Mouse (Mus musculus) kidney, adult 8-10 months (tissue): Measurements from ENCODE around the gene Lgals1.
A peak's percentile ranks its signal among the peaks of the same experiment; 100 is the strongest.

Source experiments
- DNase-seq, 2 experiments: peaks; one replicate each; pipeline ENCODE4 v3.0.0; 2022

Gene Lgals1

DNA sequence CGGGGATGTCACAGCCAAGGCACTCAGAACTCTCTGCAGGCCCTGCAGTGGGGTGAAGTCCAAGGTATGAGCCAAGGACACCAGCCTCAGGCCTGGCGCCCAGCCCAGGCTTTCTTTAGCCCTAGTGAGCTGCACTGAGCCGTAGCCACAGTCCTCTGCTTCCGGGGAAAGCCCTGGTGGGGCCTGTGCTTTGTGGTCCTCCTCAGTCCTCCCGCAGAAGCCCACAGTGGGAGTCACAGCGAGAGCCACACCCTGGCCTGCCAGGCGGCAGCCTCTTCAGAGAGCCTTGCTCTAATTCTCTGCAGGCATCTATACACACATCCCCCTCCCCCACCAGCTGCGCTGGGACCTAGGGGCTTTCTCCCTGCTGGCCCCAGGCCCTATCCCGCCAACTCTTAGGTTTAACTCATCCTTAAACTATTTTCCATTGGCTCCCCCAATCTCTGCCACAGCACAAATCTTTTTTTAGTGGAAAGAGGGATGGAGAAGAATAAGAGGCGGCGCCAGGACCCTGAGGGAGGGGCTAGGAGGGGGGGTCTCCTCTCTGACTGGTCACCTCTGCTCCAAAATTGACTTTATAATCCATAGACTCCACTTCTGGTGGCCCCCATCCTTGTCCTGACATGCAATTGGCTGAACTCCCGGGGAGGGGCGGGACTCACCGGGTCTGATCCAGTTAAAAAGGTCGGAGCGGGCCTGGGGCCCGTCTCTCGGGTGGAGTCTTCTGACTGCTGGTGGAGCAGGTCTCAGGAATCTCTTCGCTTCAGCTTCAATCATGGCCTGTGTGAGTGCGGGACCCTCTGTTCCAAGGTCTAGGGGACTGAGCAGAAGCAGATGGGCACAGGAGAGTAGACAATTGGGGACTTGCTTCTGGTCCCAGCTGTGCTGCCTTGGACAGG lies at the start of gene Lgals1:
Lgals1 (plus strand) TSS at position 705 of the 899 bp plus-strand sequence.
- DNase-seq, result peak; percentile 94 to 95

DNA sequence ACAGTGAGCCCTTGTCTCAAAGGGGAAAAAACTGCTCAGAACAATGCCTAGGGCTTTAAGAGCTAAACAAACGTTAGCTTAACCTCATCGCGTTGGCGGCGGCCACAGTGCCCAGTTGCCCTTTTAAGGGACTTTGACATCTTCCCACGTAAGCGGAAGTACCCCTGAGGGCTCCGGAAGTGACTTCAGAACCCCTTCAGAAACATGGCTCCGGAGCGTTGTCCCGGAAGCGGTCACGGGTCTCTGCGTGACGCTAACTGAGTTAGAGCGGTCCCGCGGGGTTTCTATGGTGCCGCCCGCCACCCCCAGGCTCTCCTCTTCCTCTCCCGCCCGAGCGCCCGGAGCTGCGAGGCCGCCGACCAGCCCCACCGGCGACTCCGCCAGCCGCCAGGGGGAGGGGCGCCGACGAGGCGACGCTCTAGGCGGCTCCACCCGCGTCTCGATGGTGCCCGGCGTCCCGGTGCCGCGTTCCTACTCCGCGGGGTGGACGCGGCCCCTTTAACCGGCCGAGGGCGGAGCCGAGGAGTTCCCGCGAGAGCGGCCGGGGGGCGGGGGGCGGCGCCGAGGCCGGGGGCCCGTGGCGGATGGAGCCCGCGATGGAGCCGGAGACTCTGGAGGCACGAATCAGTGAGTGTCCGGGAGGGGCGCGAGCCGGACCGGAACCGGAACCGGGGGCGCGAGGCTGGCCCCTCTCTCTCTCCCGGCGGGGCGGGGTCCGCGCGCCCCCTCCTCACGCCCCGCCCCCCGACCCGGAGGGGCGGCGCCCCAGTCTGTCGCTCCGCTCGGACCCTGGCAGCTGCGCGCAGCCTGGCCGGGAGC lies 49.3 kb upstream of the Lgals1 start, which contains the start of gene Gga1:
Gga1 (plus strand) TSS at position 200 of the 819 bp plus-strand sequence.
- peak; percentile 96 to 97 for DNase-seq

DNA sequence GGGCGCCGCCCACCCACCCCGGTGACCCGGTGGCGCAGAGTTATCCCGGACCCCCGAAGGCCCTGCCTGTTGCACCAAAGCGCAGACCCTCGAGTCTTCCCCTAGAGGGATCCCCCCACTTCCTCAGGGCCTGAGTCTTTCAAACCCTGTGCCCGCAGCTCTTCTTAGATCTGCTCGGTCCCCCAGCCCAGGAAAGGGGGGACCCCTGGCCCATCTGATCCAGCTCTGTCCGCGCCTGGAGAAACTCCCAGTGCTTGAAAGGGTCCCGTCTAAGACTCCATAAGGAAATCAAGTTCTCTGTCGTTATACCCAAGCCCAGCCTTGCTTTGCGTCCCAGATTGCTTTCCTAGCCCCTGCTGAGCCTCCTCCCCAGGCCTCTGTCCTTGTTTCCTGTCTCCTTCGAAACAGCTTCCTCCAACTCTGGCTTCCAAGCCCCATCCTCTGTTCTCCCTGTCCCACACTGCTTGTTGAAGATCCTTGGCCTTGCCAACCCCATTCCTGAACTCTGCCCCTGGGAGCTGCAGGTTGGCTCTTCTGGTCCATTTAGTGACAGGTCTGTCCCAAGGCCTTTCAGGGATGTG lies 48.6 kb upstream of the Lgals1 start:
- peak; percentile 39 to 40 for DNase-seq

DNA sequence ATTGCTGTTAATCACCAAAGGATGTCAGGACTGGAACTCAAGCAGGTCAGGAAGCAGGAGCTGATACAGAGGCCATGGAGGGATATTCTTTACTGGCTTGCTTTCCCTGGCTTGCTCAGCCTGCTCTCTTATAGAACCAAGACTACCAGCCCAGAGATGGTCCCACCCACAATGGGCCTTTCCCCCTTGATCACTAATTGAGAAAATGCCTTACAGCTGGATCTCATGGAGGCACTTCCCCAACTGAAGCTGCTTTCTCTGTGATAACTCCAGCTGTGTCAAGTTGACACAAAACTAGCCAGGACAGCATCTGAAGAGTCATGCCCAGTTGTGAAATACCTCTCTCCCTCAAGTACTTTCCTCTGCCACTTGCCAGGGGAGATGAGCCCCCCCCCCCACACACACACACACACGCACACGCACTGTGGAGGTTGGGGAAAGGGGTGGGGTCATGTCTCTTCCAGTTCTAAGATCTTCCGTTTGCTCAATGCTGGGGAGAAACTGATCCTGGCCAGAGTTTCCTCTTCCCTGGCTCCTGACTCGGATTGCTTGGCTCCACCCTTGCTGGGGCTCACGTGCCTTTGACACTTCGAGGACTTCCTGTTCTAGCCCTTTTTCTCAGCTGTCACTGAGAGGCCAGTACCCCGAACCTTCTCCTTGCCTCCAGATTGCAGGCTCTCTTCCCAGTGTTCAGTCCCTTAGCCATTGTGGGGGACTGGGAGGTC lies 47.6 kb upstream of the Lgals1 start:
- peak in 1 of 2 experiments; percentile 27 for DNase-seq

DNA sequence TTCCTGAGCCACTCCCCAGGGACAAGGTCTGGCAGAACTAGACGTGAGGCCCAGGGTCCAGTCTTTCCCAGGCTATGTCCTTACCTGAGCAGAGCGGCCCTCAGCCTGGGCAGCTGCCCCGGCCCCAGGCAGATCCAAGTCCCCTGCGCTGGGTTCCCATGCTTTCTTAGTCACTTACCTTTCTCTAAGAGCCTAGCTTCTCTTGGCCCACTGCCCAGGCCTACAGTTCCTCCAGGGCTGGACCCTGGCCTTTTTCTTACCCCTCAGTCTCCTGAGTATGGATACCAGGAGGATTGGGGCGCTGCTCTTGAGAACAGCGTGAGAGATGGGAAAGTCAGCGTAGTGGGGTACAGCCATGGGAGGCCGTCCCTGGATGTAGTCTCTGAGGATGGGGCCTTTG lies 46.1 kb upstream of the Lgals1 start:
- peak in 1 of 2 experiments; percentile 39 for DNase-seq

DNA sequence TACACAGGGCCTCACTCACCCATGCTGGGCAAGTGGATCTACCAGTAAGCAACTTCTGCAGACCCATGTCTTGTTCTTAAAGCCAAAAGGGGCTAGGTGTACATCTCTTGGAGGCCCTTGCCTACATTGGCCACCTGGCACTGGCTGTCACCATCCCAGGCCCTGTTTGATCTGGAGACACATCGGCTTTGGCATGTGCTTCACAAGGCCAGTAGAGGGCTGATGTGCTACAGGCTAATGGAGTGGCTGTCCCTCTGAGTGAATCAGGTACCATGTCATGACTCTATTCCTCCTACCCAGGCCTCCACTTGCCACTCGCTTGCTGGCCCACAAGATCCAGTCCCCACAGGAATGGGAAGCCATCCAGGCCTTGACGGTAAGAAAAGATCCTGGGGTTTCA lies 44.7 kb upstream of the Lgals1 start:
- no peak for DNase-seq

DNA sequence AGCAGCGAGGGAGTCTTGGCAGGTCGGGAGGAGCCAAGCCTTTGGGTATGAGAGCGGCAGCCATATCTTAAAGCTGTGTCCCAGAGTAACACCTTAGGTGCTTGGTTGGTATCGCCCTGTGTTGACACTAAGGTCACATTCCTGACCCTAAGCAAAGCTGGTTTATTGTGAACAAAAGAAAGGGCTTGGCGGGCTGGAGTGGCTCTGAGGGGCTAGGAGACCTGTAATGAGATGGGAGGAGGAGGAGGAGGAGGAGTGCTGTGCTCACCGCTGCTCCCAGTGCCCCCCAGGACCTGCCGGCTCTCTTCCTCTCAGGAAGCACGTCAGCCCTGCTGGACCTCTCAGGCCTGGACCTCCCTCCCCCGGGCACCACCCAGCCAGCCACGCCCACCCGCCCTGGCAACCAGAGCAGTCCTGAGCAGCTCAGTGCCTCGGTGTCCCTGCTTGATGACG lies 37.1 kb upstream of the Lgals1 start:
- no peak for DNase-seq

DNA sequence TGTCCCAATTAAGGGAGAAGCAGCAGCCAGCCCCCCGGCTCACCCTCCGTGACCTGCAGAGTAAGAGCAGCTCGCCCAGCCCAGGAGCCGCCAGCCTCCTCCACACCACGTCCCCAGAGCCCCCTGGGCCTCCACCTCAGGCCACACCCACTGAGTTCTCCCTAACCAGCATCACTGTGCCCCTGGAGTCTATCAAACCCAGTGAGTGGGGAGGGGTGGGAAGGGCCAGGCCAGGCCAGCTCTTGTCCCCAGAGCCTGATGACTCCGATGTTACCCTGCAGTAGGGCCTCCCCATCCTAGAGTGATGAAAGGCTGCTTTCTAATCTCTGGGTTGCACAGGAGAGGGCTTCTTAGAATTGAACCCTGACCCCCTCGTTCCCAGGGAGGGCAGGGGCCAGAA lies 34.1 kb upstream of the Lgals1 start:
- DNase-seq, result no peak

DNA sequence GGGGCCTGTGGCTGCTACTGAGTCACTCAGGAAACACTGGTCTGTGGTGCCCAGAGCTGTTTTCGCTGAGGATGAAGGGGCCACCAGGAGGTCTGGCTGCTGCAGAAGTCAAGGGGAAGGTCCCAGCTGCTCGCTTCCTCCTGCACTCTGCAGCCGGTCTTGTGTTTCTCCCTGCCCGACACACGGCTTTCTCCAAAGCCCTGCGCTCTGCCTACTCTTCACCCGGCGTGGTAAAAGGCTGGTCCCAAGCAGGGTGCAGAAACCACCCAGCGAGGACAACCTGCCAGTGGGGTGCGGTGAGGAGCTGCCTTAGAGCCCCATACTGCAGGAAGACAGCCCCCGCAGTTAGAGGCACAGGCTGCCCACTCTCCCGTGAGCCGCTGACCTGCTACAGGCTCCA lies 31.8 kb upstream of the Lgals1 start:
- no peak for DNase-seq

DNA sequence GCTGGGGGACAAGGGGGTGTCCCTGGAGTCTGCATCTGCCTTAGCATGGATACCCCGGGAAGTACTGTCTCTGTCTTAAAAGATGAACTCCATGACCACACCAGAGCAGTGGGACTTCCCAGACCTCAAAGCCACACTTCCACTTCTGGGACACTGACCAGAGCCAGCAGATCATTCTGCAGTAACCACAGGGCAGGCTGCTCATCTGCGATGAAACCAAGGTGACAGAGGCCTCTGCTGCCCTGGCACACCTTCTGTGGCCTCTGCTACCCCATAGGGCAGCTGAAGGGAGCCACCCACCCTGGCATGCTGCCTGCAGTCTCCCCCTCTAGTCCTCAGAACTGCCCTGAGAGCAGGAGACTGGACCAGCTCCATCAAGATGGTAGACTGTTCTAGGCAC lies 30.8 kb upstream of the Lgals1 start:
- no peak for DNase-seq

DNA sequence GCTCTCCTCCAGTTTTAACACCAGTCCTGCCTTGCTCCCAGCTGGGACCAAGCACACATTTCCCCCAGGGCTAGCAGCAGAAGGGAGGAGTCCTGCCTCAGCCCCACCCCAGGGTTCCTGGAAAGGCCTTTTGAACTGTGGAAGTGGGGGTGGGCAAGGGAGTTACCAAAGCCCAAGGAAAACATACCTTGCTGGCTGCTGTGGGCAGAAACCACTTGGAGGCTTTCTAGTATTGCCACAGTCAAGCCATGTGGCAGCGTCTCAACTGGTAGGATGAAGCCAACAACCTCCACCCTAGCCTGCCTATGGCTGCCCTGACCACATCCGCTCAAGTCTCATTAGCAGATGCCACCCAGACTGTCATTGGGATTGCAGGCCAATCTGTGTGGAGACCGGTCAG lies 30.4 kb upstream of the Lgals1 start:
- DNase-seq, result no peak

DNA sequence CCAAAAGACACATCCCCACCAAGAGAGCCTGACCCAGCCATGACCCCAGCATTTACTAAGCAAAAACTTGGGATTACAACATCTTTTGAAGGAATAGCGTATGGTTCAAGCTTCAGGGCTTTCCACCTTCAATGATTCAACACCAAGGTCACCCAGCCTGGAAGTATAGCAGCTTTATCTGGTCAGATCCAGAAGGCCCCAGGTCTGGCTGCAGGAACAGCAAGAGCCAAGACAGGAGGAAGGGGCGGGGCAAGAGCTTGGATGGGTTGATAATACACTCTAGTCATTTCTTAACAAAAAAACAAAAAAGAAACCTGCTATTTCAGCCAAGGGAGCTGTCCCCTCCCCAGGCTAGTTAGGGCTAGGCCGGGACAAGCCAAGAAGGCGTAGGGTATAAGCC lies 29.0 kb upstream of the Lgals1 start:
- no peak for DNase-seq

DNA sequence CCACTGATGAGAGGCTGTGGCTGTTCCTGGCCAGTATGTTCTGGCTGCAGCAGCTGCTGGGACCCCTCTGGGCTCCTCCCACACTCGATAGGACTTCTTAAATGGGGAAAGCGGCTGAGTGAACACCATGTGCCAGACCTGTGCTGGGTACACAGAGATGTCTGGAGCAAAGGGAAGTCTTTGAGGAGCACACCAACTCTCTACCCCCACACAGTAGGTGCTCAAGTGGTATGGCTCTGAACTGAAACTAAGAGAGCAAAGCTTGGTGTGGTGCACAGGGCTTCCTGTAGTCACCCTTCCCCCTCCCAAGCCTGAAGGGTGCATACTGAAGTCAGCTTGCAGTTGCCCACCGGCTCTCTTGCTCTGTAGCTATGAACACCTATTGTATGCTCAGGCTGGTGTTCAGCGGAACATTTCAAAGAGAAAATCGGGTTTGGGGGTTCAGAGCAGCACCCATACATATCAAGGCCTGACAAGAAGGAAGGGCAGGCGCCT lies 28.0 kb upstream of the Lgals1 start:
- no peak for DNase-seq

DNA sequence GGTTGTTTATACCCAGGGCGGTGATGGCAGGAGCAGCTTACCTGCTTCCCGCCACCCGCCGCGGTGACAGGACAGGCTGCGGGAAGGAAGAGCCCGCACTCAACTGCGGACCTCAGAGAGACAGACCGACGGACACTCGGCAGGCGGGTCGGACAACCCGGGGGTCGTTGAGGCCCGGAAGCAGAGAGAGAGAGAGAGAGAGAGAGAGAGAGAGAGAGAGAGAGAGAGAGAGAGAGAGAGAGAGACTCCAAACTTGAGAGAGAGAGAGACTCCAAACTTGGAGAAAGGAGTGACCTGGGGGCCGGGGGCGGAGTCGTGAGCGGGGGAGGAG lies 27.2 kb upstream of the Lgals1 start, which contains the start of gene Gm49510:
Gm49510 (plus strand) TSS at position 259 of the 331 bp plus-strand sequence.
- no peak for DNase-seq

DNA sequence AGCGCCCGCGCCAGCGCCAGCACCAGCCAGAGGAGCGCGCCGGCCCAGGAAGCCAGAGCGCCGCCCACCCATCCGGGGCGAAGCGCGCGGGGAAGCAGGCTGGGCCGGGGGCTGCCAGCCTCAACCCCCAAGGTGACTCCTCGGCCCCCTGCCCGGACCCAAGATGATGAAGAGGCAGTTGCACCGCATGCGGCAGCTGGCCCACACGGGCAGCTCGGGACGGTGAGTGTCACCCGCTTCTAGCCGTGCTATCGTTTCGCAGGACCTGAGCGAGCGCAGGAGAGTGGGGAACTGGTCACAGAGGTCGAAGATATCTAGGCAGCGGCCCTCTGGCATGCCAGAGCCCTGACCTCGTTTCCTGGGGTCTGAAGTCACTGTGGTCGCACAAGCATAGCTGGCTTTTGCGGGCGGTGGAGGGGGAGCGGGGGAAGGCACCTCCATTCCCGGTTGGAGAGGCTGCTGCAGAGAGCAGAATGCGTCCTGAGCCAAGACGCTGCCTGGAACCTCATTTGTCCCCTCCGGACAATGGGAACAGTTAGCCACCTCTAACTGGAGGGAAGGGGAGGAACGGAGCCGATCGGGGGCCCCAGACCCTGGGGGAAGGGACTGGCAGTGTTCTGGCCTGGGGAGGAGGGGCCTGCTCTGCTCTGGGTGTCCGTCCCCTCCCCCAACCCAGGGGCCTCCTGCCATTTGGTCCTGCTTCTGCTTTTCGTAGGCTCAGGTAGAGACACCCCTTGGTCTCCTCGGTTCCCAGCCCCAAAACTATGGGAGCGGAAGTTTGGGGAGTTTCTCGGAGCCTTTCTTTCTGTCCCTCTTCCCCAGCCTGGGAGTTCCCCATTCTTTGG lies 26.6 kb upstream of the Lgals1 start, which contains the start of gene Sh3bp1:
Sh3bp1 (plus strand) TSS at position 29 of the 845 bp plus-strand sequence.
- peak; percentile 43 to 52 for DNase-seq

DNA sequence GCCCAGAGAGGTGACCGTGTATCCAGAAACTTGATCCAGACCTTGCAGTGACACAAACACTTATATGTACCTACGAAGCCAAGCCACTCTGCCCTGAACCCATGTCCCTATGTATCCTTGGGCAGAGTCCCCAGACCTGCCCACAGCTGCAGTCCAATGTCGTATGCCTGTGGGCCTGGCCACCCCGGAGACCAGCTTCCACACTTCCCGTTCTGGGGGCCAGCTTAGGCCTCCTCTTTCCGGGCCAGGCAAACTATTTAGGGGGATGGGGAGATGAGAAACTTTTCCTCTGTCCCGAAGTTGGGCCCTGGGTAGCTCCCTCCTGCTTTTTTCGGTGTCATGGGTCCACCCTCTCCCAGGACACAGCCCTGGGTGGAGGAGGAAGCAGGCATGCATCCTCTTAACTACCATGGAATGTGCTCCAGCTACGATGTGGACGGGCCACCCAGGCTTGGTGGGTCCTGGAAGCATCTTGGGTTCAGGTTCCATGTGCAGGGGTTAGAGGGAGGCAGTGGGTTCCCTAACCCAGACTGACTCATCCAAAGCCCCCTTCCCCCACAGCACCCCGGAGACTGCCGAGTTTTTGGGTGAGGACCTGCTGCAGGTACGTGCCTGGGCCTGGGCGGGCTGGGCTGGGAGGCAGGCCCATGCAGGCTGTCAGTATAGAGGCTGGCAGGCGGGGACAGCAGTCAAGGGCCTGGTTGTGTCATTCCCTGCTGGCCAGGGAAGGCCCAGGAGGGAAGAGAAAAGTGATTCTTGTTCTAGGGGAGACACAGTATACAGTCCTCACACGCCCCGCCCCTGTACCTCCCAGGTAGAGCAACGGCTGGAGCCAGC lies 25.7 kb upstream of the Lgals1 start:
- no peak for DNase-seq

DNA sequence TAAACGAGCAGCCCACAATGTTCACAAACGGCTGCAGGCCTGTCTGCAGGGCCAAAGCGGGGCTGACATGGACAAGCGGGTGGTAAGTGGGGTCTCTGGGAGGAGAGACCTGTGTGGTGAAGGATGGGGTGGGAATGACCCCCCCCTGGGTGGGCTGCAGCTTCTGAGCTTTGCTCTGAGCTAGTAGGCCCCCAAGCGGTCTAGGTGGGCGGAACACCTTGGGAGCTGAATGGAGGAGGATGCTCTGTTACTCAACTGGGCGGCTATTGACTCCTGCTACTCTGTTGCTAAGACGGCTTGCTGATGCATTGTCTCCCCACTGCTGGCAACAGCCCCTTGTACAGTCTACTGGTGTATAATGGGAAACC lies 25.1 kb upstream of the Lgals1 start:
- DNase-seq, result no peak

DNA sequence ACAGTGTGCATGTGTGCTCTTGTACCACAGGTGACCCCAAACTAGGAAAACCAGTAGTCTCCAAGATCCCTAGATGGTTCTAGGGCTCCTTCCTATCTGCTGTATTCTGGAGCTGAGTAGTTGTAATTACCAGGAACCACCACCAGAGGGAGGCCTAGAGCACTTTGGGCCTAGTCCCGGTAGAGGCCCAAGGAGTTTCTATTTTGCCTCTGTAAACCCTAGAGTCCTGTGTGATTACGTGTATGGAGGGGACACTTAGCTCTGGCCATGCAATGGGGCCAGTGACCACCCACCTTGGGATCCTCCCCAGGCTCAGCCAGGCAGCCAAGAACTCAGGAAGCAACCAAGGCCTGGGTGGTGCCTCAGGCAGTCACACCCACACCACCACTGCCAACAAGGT lies 23.3 kb upstream of the Lgals1 start:
- peak; percentile 74 to 88 for DNase-seq

DNA sequence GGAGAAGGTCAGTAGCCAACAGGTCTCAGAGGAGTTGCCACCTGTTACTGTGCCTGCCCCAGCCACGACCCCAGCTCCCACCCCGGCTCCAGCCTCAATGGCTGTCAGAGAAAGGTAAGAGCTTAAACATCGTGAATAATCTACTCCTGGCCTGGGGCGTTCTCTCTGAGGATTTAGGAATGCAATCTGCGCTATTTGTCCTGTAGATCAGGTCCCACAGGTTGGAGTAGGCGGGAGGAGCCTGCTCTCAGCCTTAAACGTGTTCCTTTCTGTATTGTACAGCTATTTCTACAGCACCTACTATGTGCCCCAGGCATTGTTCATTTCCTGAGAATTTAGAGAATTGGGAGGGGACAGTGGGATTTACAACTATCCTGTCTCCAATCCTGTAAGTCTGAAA lies 18.1 kb upstream of the Lgals1 start:
- DNase-seq, result no peak

DNA sequence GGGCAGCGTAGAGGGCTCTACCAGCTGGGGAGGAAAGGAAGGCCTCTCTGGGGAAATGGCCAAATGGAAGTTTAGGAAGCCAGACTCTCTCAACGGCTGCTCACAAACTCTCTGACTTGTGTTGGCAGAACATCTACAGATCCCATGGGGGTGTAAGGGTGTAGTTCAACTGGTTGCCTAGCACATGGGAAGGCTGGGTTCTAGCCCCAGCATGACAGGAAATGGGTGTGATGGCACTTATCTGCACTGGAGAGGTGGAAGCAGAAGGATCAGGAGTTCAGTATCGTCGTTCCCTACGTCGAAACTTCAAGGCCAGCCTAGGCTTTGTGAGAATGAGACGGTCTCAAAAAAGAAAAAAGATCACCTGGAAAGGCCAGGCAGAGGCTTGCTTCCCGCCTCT lies 17.5 kb upstream of the Lgals1 start:
- no peak for DNase-seq

DNA sequence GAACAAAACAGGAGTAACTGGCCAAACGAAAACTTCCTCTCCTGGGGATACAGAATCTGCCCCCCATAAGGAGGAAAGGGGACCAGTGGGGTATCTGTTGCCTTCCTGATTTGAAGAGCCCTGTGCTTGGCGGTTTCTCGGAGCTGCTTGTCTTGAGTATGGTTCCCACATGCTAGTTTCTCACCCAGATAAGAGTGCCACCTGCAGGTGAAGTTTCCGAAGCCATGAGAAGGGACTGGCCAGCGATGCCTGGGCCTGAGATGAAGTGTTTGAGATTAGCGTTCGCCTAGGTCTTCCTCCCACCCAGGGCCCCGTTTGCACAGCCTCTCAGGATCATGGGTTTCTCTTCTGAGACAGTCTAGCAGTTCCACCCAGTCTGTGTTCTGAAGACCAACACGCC lies 14.5 kb upstream of the Lgals1 start:
- DNase-seq, result peak in 1 of 2 experiments; percentile 51
